Mouse (Mus musculus): ENCODE data around the gene Nck2.
A peak's percentile ranks its signal among the peaks of the same experiment; 100 is the strongest.

The Nck2 gene

GRCm38 (mm10) chr1:43436554-43436953 lies 7.8 kb upstream of the Nck2 start:
- no peak for DNase-seq

- DNase-seq = peak in 1 of 2 experiments; percentile 34
Observed at GRCm38 (mm10) chr1:43439261-43439660, 5.1 kb upstream of the Nck2 start.

GRCm38 (mm10) chr1:43442568-43442967 lies 1.8 kb upstream of the Nck2 start:
- DNase-seq = no peak

GRCm38 (mm10) chr1:43445170-43446088 lies 1.1 kb downstream of the Nck2 start:
- peak; percentile 69 to 70 for DNase-seq

GRCm38 (mm10) chr1:43446089-43446533 lies 1.7 kb downstream of the Nck2 start:
- DNase-seq = peak; percentile 39 to 54

GRCm38 (mm10) chr1:43446731-43447601 lies 2.6 kb downstream of the Nck2 start:
- DNase-seq = peak; percentile 62 to 75

- DNase-seq = no peak
Observed at GRCm38 (mm10) chr1:43447602-43448287, 3.4 kb downstream of the Nck2 start.

GRCm38 (mm10) chr1:43450811-43451210 lies 6.4 kb downstream of the Nck2 start:
- no peak for DNase-seq

GRCm38 (mm10) chr1:43453683-43454082 lies 9.3 kb downstream of the Nck2 start:
- DNase-seq = no peak

- DNase-seq = no peak
Observed at GRCm38 (mm10) chr1:43454741-43455140, 10.4 kb downstream of the Nck2 start.

GRCm38 (mm10) chr1:43455196-43455595 lies 10.8 kb downstream of the Nck2 start:
- no peak for DNase-seq

- no peak for DNase-seq
Observed at GRCm38 (mm10) chr1:43457012-43457766, 12.8 kb downstream of the Nck2 start.

- DNase-seq = no peak
Observed at GRCm38 (mm10) chr1:43460468-43460867, 16.1 kb downstream of the Nck2 start.

GRCm38 (mm10) chr1:43462666-43463065 lies 18.3 kb downstream of the Nck2 start:
- DNase-seq = no peak

- DNase-seq = no peak
Observed at GRCm38 (mm10) chr1:43463941-43464682, 19.7 kb downstream of the Nck2 start.

- no peak for DNase-seq
Observed at GRCm38 (mm10) chr1:43464976-43465375, 20.6 kb downstream of the Nck2 start.

GRCm38 (mm10) chr1:43465957-43466624 lies 21.7 kb downstream of the Nck2 start:
- no peak for DNase-seq

GRCm38 (mm10) chr1:43467656-43468055 lies 23.3 kb downstream of the Nck2 start:
- DNase-seq = no peak

- no peak for DNase-seq
Observed at GRCm38 (mm10) chr1:43468207-43468606, 23.8 kb downstream of the Nck2 start.

GRCm38 (mm10) chr1:43468978-43469377 lies 24.6 kb downstream of the Nck2 start:
- no peak for DNase-seq

All from kidney, adult 8-10 months (tissue).